Mouse (Mus musculus) limb, embryonic 15.5 days (tissue): ENCODE data around the gene Nqo1. TPM values are rescaled to one million over a fixed set of nuclear protein-coding genes. Genes with fewer than 3 reads are reported as not detected.

Experiments
- ATAC-seq: fragments of 200-750 bp; cut with Nextera tagmentation; 2 replicates; pipeline ENCODE4 v1.8.0; 2017; ENCODE audit warnings: low read depth, moderate TSS enrichment; ENCODE audit not compliant: insufficient number of reproducible peaks, low FRiP score, low TSS enrichment
- H3K27ac ChIP-seq: fragments of 300-500 bp; sonication (generic); 2 replicates; pipeline ENCODE4 v1.5.1; 2015; ENCODE audit warnings: moderate library complexity, mild to moderate bottlenecking, inconsistent platforms
- H3K27me3 ChIP-seq: fragments of 300-500 bp; sonication (generic); 2 replicates; pipeline ENCODE4 v1.6.1; 2015; ENCODE audit warnings: inconsistent platforms
- H3K36me3 ChIP-seq: fragments of 300-500 bp; sonication (generic); 2 replicates; pipeline ENCODE4 v1.6.1; 2015; ENCODE audit warnings: inconsistent platforms
- H3K4me1 ChIP-seq: fragments of 300-500 bp; sonication (generic); 2 replicates; pipeline ENCODE4 v1.6.1; 2015; ENCODE audit warnings: inconsistent platforms
- H3K4me2 ChIP-seq: fragments of 300-500 bp; sonication (generic); 2 replicates; pipeline ENCODE4 v1.6.1; 2015; ENCODE audit warnings: mild to moderate bottlenecking, inconsistent platforms
- H3K4me3 ChIP-seq: fragments of 300-500 bp; sonication (generic); 2 replicates; pipeline ENCODE4 v1.5.1; 2015; ENCODE audit warnings: mild to moderate bottlenecking, inconsistent platforms
- H3K9ac ChIP-seq: fragments of 300-500 bp; sonication (generic); 2 replicates; pipeline ENCODE4 v1.6.1; 2015; ENCODE audit warnings: inconsistent platforms
- H3K9me3 ChIP-seq: fragments of 300-500 bp; sonication (generic); 2 replicates; pipeline ENCODE4 v1.6.1; 2016; ENCODE audit warnings: inconsistent platforms
- WGBS: fragments of 180-500 bp; shearing (Covaris S2); methylation state at CpG from one replicate; pipeline ENCODE4 v1.1.7; 2015; 5-methylcytosine and 5-hydroxymethylcytosine counted together
- polyA plus RNA-seq: library from polyadenylated mRNA; unstranded; fragments of >200 nt; fragmentation: Nextera tagmentation; extraction: Ambion mirVana; gene quantifications from 2 replicates; pipeline ENCODE4 v1.2.1, GENCODE M21; 2015

Gene Nqo1
- polyA plus RNA-seq, 1 experiment from 2014 or later = 16.5 TPM

DNA sequence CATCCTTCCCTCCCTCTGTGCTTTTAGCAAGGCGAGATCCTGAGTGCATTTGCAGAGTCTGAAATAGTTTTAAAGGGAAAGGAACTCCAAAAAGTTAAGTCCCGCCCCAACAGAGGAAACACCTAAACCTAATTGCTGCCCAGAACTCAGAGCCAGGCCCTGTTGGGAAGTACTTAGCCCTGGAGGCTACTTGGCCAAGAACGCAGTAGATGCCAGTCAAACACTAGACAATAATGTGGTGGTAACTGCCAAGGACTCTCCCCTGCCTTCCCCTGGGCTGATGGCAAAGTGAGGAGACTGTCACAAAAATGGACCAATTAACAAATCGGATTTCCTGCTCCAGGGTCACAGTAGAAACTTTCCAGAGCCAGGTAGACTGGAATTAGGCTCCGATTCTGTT is 1.1 kb downstream of the Nqo1 start:
- peaks cover 45% of the 10 kb centered on the region for H3K4me1 ChIP-seq
- no peak for ATAC-seq
- 61% methylated on average over 5 of the region's 5 CpGs for WGBS
- H3K4me3 ChIP-seq = no peak overlapping the region; the same call in 1 of the 2 replicates
- H3K4me2 ChIP-seq = no peak overlapping the region
- H3K27ac ChIP-seq = no peak overlapping the region
- H3K9ac ChIP-seq = no peak overlapping the region
- H3K27me3 ChIP-seq = no peaks in the 10 kb centered on the region
- no peaks in the 10 kb centered on the region for H3K36me3 ChIP-seq
- no peaks in the 10 kb centered on the region for H3K9me3 ChIP-seq

DNA sequence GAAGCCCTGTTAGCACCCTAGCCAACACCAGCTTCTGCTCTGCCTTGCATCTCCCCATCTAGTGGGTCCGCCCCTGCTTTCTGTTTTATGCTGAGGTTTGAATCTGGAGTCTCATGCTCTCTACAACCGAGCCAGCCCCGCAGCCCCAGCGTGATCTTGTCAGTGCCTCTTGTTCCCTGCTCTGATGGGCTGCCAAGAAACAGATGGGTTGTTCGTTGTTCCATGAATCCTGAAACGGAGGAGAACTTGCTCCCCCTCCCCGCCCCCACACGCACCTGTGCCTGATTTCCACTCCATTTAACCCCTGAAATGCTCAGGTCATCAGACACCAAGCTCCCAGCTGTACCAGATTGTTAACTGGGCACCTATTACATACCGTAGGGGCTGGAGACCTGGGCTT is 3.5 kb downstream of the Nqo1 start:
- no peak overlapping the region for H3K4me2 ChIP-seq
- H3K27me3 ChIP-seq = no peaks in the 10 kb centered on the region
- H3K9me3 ChIP-seq = no peaks in the 10 kb centered on the region
- H3K4me3 ChIP-seq = no peak overlapping the region
- no peak for ATAC-seq
- no peaks in the 10 kb centered on the region for H3K36me3 ChIP-seq
- WGBS = 14% methylated on average over 9 of the region's 9 CpGs
- no peak overlapping the region for H3K27ac ChIP-seq
- no peak overlapping the region for H3K9ac ChIP-seq
- peaks cover 56% of the 10 kb centered on the region for H3K4me1 ChIP-seq

DNA sequence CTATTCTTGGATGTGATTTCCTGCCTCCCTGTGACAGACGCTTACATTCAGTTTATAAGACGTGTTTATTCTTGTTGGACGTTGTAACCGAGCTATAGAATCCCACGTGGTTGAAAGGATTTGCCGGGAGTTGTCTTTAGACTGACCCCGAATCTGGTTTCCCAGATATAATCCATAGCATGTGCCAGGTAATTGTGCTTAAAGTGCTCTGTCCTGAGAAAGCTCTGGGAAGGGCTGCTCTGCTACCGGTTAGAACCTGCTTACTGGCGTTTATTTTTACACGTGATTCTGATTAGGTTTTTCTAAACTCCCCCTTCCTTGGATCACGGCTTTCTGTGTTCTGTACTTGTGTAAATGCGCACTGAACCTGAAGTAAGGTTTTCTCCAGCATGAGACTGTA is 5.3 kb downstream of the Nqo1 start:
- H3K9ac ChIP-seq = no peak overlapping the region
- 0 out of 2 replicates have a peak overlapping the region, but pooled peaks have one; percentile 38 for H3K27ac ChIP-seq
- no peak overlapping the region for H3K4me2 ChIP-seq
- no peaks in the 10 kb centered on the region for H3K27me3 ChIP-seq
- WGBS = 12% methylated on average over 12 of the region's 12 CpGs
- no peaks in the 10 kb centered on the region for H3K9me3 ChIP-seq
- H3K4me3 ChIP-seq = no peak overlapping the region
- ATAC-seq = no peak
- no peaks in the 10 kb centered on the region for H3K36me3 ChIP-seq
- peaks cover 46% of the 10 kb centered on the region for H3K4me1 ChIP-seq

DNA sequence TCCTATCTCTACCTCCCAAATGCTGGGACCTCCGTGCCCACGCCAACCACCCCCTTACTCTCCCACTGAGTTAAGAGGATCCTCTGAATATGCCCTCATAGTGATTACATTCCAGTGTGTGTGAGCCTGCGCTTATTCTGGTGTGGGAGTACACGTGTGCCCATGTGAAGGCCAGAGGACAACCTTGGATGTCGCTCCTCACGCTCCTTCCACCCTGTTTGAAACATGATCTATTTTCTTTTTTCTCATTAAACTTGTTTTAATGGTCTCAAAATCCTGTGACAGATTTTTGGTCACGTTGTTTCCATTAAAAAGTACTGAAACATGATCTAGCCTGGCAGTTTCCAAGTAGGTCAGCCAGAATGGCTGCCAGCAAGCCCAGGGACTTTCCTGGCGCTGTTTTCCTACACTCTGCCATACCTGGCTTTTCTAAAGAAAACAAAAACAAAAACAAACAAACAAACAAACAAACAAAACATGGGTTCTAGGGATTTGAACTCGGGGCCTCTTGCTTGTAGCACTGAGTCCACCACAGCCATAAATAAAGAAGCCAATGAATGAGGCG is 6.8 kb downstream of the Nqo1 start:
- H3K36me3 ChIP-seq = no peaks in the 10 kb centered on the region
- 0 out of 2 replicates have a peak, but pooled peaks have one; percentile 24 for ATAC-seq
- H3K9ac ChIP-seq = no peak overlapping the region
- H3K9me3 ChIP-seq = no peaks in the 10 kb centered on the region
- H3K4me3 ChIP-seq = no peak overlapping the region
- H3K27ac ChIP-seq = no peak overlapping the region
- 46% methylated on average over 10 of the region's 10 CpGs for WGBS
- no peak overlapping the region for H3K4me2 ChIP-seq
- peaks cover 31% of the 10 kb centered on the region for H3K4me1 ChIP-seq
- H3K27me3 ChIP-seq = no peaks in the 10 kb centered on the region

DNA sequence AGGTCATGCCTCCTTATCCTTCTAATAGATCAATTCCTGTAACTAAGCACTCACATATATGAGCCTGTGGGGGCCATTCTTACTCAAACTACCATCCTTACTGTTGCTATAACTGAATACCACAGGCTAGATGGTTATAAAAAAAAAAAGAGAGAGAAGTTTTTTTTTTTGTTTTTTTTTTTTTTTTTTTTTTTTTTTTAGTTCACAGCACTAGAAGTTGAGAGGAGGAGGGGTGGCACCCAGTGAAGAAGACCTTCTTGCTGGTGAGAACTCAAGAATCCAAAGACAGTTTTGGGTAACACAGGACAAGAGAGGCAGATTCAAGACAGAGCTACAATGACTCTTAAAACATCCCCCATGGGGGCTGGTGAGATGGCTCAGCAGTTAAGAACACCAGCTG is 7.6 kb downstream of the Nqo1 start:
- ATAC-seq = no peak
- H3K4me1 ChIP-seq = peaks cover 27% of the 10 kb centered on the region
- no peaks in the 10 kb centered on the region for H3K27me3 ChIP-seq

DNA sequence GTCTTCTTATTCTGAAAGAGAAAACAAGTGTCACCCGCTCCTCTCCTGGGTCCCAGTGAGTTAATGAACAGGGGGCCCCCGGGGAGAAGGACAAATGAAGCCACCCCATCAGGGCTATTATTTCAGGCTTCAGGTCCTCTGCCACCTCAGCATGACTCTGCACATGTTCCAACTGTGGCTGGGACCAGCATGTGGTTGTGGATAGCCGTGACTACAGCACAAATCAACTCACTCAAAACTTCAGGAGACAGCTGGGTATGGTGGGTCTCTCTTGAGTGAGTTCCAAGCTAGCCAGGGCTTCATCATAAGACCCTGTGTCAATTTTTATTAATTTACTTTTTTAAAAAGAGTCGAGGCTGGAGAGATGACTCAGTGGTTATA is 11.9 kb downstream of the Nqo1 start:
- no peaks in the 10 kb centered on the region for H3K9me3 ChIP-seq
- no peaks in the 10 kb centered on the region for H3K36me3 ChIP-seq
- peaks cover 28% of the 10 kb centered on the region for H3K4me1 ChIP-seq
- ATAC-seq = no peak
- 71% methylated on average over 4 of the region's 4 CpGs for WGBS
- H3K27ac ChIP-seq = no peak overlapping the region
- H3K4me2 ChIP-seq = no peak overlapping the region
- H3K9ac ChIP-seq = no peak overlapping the region
- H3K4me3 ChIP-seq = no peak overlapping the region
- no peaks in the 10 kb centered on the region for H3K27me3 ChIP-seq

More for the DNA sequence above, 7.6 kb downstream of the Nqo1 start:
- no peaks in the 10 kb centered on the region for H3K9me3 ChIP-seq
- no peak overlapping the region for H3K27ac ChIP-seq
- no peak overlapping the region for H3K4me2 ChIP-seq
- H3K9ac ChIP-seq = no peak overlapping the region
- no peaks in the 10 kb centered on the region for H3K36me3 ChIP-seq
- no peak overlapping the region for H3K4me3 ChIP-seq

DNA sequence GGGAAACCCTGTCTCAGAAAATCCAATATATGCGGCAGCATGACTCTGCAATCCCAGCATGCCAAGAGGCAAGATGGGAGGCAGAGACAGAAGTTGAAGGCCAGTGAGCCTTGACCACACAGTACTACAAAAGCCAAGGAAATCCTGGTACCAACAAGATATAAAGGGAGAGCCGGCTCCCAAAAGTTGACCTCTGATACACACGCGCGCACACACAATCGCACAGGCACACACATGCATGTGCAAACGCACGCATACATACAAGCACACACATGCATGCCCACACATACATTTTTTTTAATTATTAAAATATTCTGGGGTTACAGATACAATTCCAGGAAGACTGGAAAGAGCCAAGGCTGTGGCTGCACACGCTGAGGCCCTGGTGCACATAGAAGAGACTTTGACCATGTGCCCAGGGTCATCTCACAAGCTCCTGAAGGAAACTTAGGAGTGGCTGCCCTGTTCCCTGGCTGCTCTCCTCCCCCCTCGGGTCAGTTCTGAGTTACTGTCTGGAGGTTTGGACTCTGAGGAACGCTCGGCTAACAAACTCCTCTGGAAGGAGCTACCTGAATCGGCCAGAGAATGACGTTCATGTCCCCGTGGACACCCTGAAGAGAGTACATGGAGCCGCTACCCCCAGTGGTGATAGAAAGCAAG is 12.4 kb downstream of the Nqo1 start:
- no peak overlapping the region for H3K9ac ChIP-seq
- peaks cover 25% of the 10 kb centered on the region for H3K4me1 ChIP-seq
- no peak overlapping the region for H3K27ac ChIP-seq
- H3K4me2 ChIP-seq = no peak overlapping the region
- ATAC-seq = no peak
- H3K4me3 ChIP-seq = no peak overlapping the region
- 89% methylated on average over 16 of the region's 16 CpGs for WGBS
- no peaks in the 10 kb centered on the region for H3K36me3 ChIP-seq
- H3K27me3 ChIP-seq = no peaks in the 10 kb centered on the region
- no peaks in the 10 kb centered on the region for H3K9me3 ChIP-seq

DNA sequence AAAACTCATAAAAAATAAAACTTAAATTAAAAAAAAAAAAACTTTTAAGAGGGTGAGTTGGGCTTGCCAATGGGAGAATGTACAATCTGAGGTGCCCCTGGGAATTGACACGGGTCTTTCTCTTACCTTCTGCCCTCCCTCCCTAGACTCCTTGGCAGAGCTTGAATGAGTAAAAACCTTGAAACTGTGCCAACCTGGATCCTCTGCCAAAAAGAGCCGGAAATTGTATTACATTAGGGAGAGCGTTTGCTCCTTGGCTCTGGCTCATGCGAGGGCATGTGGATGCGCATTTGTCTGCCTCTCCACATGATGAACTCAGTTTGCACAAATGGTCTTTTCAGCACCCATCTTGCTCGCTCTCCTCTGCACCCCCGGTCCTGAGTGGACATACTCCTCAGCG is 13.4 kb downstream of the Nqo1 start:
- H3K36me3 ChIP-seq = no peaks in the 10 kb centered on the region
- H3K27ac ChIP-seq = 0 out of 2 replicates have a peak overlapping the region, but pooled peaks have one; percentile 38
- H3K4me1 ChIP-seq = peaks cover 25% of the 10 kb centered on the region
- H3K4me3 ChIP-seq = no peak overlapping the region
- no peaks in the 10 kb centered on the region for H3K27me3 ChIP-seq
- no peak overlapping the region for H3K9ac ChIP-seq
- 37% methylated on average over 8 of the region's 8 CpGs for WGBS
- H3K4me2 ChIP-seq = no peak overlapping the region
- ATAC-seq = no peak
- no peaks in the 10 kb centered on the region for H3K9me3 ChIP-seq

DNA sequence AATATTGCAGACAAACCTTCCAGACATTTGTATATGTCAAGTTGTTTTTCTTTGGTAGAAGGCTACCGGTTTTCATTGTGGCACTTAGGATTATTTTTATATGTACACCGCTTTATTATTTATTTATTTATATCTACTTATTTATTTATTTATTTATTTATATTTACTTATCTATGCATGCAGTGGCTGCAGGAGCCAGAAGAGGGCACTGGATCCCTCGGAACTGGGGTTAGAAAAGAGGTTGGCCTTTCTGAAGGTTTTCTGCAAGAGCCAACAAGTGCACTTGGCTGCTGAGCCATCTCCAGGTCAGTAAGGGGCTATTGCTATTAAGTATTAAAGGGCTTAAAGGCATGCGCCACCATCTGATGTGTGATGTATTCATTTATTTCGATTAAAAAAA is 15.1 kb downstream of the Nqo1 start:
- Histone ChIP-seq H3K27ac (peak overlapping the region; percentile 61; the same call in 1 of the 2 replicates), H3K4me3 (no peak overlapping the region), H3K9ac (no peak overlapping the region), H3K27me3 (no peaks in the 10 kb centered on the region), H3K4me1 (peaks cover 25% of the 10 kb centered on the region), H3K9me3 (no peaks in the 10 kb centered on the region), H3K4me2 (no peak overlapping the region), H3K36me3 (no peaks in the 10 kb centered on the region)
- 51% methylated on average over 5 of the region's 5 CpGs for WGBS
- ATAC-seq = no peak

DNA sequence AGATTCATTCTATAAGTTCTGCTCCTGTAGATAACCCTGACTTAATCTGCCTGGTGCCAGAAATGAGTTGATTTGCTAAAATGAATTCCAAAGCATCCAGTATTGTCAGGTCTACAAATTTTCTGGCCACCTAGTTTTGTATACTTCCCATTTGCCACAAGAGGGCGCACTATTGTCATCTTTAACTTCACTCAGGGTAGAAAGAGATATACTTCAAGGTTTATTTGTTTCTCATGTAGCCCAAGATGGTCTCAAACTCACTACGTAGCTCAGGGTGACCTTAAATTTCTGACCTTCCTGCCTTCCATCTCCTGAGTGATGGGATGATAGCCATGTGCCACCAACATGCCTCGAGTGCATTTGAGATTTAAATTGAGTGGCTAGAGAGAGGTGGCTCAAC is 16.4 kb downstream of the Nqo1 start:
- H3K4me2 ChIP-seq = no peak overlapping the region

DNA sequence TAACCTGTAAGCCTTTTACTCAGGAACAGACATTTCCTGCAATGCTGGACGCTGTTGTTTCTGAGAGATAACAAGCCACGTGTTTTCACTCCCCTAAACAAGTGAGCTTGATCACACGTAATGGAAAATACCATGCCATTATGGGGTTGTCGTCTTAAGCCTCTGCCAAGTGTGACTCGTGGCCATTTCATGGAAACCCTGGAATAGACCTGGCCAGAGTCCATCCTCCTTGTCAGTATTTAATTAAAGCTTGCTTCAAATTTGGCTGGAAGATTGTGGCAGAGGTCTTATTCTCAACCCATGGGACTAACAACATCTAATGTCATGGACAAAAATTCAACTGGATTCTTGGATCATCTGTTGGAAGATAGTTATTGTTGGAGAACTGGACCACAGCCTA is 16.8 kb downstream of the Nqo1 start:
- H3K27me3 ChIP-seq = no peaks in the 10 kb centered on the region
- H3K27ac ChIP-seq = no peak overlapping the region
- 32% methylated on average over 5 of the region's 5 CpGs for WGBS
- H3K4me2 ChIP-seq = no peak overlapping the region
- no peak for ATAC-seq
- no peaks in the 10 kb centered on the region for H3K9me3 ChIP-seq
- peaks cover 25% of the 10 kb centered on the region for H3K4me1 ChIP-seq
- no peak overlapping the region for H3K4me3 ChIP-seq
- H3K9ac ChIP-seq = no peak overlapping the region
- 0 out of 2 replicates have a peak, but pooled peaks cover under 1% of the 10 kb centered on the region for H3K36me3 ChIP-seq

More for the DNA sequence above, 16.4 kb downstream of the Nqo1 start:
- H3K27ac ChIP-seq = no peak overlapping the region
- H3K9ac ChIP-seq = no peak overlapping the region
- no peak for ATAC-seq
- 29% methylated on average over 3 of the region's 3 CpGs for WGBS
- H3K9me3 ChIP-seq = no peaks in the 10 kb centered on the region
- peaks cover 25% of the 10 kb centered on the region for H3K4me1 ChIP-seq
- H3K27me3 ChIP-seq = no peaks in the 10 kb centered on the region
- no peak overlapping the region for H3K4me3 ChIP-seq
- no peaks in the 10 kb centered on the region for H3K36me3 ChIP-seq

DNA sequence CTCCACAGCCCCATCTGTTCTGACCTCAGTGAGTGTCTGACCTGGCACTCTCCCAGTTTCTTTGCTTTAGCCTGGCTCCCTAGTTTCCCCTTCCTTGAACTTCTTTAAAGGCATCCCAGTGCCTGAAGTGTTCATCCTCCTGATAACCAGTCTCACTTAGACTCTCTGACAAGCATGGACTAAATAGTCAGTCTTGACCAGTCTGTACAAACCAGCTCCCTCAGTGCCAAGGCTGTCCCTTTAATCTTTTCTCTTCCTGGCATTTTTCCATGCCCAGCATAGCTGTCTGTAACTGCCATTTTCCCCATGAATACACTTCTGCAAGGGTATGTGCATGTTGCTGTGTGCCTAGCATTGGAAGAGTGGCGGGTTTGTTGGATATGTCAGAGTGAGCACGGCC is 17.9 kb downstream of the Nqo1 start:
- Histone ChIP-seq H3K9me3 (no peaks in the 10 kb centered on the region), H3K9ac (no peak overlapping the region), H3K4me3 (no peak overlapping the region), H3K4me1 (peaks cover 25% of the 10 kb centered on the region), H3K27me3 (no peaks in the 10 kb centered on the region), H3K27ac (no peak overlapping the region), H3K36me3 (peaks cover 12% of the 10 kb centered on the region), H3K4me2 (no peak overlapping the region)
- WGBS = 82% methylated on average over 2 of the region's 2 CpGs
- no peak for ATAC-seq
